Mouse (Mus musculus) kidney, adult 9 months (tissue): Measurements from ENCODE around the gene Hebp1.

Source experiments
- DNase-seq: peaks from one replicate; pipeline ENCODE4 v3.0.0; 2022

Gene Hebp1

DNA sequence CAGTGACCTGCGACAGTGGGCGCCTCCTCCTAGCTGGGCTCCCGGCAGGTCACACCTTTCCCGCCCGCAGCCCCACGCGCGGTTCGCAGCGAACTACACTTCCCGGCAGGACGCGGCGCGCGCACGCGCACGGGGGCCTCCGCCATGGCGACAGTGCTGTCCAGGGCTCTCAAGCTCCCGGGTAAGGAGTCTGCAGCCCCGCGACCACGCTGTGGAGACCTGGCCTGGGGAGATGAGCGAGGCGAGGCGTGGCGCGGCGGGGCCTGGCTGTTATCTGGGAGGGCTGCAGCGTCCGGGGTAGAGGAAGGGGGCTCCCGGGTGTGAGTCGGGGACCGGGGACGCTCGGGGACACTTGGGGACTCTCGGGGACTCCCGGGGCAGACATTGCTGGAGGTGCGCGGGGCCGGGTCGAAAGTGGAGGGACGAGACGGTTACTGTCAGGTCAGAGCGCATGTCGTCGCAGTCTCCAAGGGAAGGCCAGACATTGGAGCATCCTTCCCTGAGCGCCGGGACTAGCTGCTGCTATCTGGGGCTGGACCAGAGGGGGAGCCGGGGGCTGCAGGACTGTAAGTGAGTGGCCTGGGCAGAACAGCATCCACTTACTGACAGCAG is at the start of gene Hebp1, which contains the start of gene Fam234b:
Gene Hebp1, minus strand, starts transcription at position 102 of the 612 bp plus-strand sequence.
Gene Fam234b, plus strand, starts transcription at position 57 of the 612 bp plus-strand sequence.
- DNase-seq, result peak; percentile 79

GRCm38 (mm10) chr6:135245586-135245985 is 47.8 kb upstream of the Hebp1 start:
- DNase-seq, result no peak

DNA sequence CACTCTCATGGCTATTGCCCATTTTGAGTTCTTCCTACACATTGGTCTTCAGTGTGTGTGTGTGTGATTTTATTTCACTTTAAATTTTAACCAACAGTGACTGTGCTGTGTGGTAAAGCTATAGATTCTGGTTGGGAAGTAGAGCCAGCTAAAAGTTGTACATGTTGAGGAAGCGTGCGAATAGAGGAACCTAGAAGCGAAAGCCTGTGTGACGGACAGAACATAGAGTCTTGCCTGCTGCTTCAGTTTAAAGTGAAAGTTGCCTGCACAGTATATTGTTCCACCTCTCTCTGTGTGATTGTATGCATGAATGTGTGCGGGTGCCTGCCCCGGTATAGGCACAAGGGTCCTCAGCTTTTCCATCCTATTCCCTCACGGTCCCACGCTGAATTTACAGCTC is 42.5 kb upstream of the Hebp1 start:
- DNase-seq, result no peak

DNA sequence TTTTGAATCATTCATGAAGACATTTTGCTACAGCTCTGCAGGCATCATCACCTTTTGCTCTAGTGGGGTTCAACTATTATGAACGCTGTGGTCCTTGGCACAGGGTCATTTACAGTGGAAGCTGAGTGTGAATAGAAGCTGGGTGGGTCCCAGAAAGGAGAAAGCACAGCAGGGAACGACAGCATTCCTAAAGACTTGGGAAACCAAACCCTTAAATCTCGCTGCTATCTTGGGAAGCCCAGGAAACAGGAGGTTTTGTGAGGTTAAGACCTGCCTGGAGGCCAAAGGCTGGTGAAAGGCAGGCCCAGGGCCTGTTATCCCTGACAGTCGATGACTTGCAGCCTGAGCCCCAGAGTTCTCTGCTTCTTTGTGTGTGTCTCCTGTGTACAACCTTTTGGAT is 40.4 kb upstream of the Hebp1 start:
- DNase-seq, result no peak

- DNase-seq, result no peak
Observed at GRCm38 (mm10) chr6:135237326-135237725, 39.5 kb upstream of the Hebp1 start.

GRCm38 (mm10) chr6:135236576-135236975 is 38.8 kb upstream of the Hebp1 start:
- no peak for DNase-seq

DNA sequence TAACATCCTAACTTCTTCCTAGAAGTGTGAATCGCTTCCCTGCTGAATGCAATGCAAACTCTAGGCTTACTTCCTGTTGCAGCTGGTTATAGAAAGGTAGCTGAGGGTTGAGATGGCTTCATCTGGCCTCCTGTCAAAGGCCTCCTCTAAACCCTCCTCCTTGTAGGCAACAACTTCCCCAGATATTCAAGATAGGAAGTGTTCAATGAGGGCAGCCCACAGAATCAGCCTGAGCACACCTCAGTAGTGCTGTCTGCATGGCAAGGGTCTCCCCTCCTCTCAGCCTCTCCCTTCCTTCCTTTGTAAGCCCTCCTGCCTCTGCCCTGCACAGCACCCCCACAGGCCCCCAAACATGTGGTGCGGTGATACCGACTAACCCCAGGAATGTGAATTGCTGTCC is 37.9 kb upstream of the Hebp1 start:
- no peak for DNase-seq

GRCm38 (mm10) chr6:135232443-135233182 is 34.8 kb upstream of the Hebp1 start:
- no peak for DNase-seq

- no peak for DNase-seq
Observed at GRCm38 (mm10) chr6:135230586-135230985, 32.8 kb upstream of the Hebp1 start.

DNA sequence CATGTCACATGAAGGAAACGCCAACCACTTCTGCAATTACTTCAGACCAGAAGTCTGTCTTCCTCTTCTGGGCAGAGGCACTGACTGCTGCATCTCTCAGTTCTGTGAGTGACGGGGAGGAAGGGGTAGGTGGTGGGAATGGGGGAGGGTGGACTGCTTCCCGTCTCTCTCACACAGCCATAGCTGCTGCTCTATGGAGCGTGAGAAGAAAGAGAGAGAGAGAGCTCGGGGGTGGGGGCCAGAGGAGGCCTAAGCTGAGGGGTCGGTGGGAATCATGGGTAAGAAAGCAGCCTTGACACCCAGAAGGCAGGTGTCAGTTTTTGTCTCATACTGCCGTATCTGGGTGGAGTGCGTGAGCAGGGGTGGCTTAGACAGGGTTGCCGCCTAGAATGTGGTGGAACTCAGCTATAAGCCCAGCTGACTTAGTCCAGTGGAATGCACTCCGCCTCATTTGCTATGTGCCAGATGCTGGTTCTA is 30.7 kb upstream of the Hebp1 start:
- peak; percentile 7 for DNase-seq

DNA sequence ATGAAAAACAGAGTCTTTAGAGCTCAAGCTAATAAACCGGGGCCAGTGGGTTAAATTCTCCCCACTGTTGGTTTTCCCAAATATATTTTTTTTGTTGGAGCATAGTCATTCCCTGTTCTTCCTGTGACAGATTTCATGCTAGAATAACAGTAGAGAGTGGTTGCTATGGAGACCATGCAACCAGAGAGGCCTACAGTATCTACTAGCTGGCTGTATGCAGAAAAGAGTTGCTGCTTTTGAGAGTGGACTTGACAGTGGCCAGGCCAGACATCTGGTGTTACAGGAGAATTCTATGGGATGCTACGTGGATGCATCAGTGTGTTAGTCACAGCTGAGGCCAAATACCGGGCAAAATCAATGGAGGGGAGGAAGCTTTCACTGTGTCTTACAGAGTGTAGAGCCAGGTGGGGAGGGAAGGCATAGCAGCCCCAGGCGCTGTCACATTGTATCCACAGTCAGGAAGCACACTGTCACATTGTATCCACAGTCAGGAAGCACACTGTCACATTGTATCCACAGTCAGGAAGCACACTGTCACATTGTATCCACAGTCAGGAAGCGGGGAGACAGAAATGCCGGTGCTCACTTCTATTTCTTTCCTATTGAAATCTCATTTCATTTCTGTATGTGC is 26.1 kb upstream of the Hebp1 start:
- DNase-seq, result no peak

GRCm38 (mm10) chr6:135219916-135220315 is 22.1 kb upstream of the Hebp1 start:
- no peak for DNase-seq

DNA sequence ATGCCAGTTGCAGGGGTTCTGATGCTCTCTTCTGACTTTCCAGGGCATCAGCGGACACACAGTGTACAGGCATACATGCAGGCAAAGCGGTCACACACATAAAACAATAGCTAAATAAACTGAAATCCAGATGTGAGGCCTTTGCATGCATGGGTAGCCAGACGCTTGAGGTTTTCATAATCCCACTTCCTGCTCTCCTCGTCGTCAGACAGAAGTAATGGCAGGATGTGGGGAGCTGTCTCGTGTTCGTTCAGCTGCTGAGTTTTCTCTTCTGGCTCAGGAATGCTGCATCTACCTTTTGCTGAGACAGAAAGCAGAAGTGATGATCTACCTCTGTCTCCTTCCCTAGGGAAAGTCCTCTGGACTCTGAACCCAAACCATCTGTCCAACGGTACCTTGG is 20.5 kb upstream of the Hebp1 start:
- DNase-seq, result no peak

- no peak for DNase-seq
Observed at GRCm38 (mm10) chr6:135212666-135213065, 14.8 kb upstream of the Hebp1 start.

- DNase-seq, result no peak
Observed at GRCm38 (mm10) chr6:135211169-135211568, 13.3 kb upstream of the Hebp1 start.

- no peak for DNase-seq
Observed at GRCm38 (mm10) chr6:135206909-135207308, 9.1 kb upstream of the Hebp1 start.

- DNase-seq, result no peak
Observed at GRCm38 (mm10) chr6:135205802-135206201, 8.0 kb upstream of the Hebp1 start.

DNA sequence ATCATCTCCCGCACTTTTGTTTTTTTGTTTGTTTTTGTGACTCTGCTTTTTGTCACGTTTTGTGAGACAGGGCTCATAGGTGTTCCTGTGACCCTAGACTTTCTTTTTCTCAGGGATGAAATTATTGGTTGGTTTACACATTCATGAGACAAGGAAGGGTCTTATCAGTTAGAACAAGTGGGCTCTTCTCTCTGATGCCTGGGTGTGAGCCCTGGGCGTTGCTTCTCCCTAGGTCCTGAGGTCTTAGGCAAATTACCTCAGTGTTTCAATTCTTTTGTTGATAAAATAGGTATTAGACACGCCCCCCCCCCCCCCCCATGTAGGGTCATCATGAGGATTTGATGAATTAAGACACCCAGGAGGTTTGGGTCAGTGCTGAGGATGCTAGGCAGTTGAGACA is 7.0 kb upstream of the Hebp1 start:
- DNase-seq, result no peak

DNA sequence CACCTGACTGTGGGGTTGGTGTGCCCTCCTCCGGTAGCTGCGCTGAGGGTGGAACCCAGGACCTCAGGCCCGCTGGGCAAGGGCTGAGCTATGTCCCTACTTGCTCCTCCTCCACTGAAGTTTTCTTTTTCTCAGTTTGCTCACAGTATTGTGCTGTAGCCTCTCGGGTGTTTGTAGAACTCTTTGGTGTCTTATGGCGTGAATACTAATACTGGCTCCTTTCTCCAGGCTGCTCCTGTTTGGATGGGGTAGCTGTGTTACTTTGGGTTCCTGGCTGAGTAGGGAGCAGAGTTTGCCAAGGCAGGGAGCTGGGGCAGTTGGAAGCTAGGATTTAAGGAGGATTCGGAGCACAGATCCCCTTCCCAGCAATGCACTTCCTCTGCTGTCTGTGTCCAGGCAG is 5.9 kb upstream of the Hebp1 start:
- no peak for DNase-seq

GRCm38 (mm10) chr6:135202668-135203067 is 4.8 kb upstream of the Hebp1 start:
- DNase-seq, result no peak

DNA sequence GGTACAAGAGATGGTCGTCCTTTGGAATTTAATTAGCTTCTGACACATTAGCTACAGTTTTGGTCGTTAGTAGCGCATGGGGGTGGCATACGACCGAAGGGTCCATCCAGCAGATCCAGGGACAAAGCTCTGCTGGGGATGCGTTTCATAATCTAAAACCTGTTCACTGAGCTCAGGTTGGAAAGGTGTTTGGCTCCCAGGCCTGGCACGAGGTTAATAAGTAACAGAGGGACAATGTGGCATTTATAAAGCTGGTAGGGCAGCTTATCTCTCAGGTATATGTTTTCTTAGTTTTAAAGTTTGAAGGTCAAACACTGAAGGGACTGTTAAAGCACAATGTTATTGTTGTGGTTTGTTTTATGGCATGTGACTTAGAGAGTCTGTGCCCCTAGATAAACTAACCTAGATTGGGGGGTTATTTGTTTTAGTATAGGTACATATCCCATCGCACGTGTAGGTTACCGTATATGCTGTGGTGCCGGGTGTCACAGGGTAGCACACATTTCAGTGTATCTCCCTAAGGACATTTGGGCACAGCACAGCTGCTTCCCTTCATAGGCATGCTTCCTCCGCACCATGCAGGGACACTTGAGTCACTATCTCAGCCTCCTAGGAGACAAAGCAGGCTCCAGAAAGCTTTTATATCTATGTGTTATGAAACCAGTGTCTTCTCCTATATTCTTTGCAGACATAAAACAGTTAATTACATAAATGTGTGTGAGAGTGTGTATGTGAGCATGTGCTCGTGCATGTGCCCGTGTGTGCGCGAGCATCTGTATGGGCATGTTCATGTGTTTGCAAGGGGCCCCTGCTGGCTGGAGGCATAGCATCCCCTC is 2.5 kb upstream of the Hebp1 start:
- peak; percentile 65 for DNase-seq

GRCm38 (mm10) chr6:135198726-135199125 is 904 bp upstream of the Hebp1 start:
- no peak for DNase-seq

DNA sequence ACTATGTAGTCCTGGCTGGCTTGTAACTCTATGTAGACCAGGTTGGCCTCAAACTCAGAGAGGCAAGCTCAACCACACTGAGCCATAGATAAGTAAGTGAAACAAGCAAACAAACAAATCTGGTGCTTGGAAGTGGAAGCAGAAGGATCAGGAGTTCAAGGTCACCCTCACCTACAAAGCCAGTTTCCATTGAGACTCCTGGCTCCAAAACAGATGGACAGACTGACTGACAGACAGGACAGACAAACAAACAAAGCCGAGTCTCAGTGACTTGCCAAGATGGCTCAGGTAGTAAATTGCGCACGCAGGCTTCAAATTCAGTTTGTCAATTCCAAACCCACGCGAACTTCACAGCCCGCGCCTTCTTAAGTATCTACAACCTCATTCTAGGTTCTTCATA is 376 bp downstream of the Hebp1 start:
- no peak for DNase-seq
